Mouse (Mus musculus) CH12.LX (cell line): Measurements from ENCODE around the gene Cdadc1. TPM values are rescaled to one million over a fixed set of nuclear protein-coding genes. Genes with fewer than 3 reads are reported as not detected.

Experiments
- DNase-seq: peaks from one replicate; pipeline ENCODE4 v3.0.0-alpha.2; 2013; ENCODE audit errors: extremely low read depth
- H3K27ac ChIP-seq: 2 replicates; pipeline ENCODE4 v1.5.1; 2012; ENCODE audit warnings: low read depth, mild to moderate bottlenecking, control low read depth, moderate library complexity; ENCODE audit not compliant: insufficient read depth
- H3K27me3 ChIP-seq: replicated peaks from 2 replicates; pipeline ENCODE3; 2012; ENCODE audit warnings: inconsistent platforms
- H3K36me3 ChIP-seq, 2 experiments: replicated peaks in 1 of 2; 2 replicates each; pipeline versions ENCODE3 to v1.6.1; 2012; ENCODE audit warnings: inconsistent platforms in 1 of 2, low read length in 1 of 2, mild to moderate bottlenecking in 1 of 2, mixed read lengths in 1 of 2, moderate library complexity in 1 of 2; ENCODE audit not compliant: control insufficient read depth in 1 of 2, insufficient read depth in 1 of 2
- H3K4me1 ChIP-seq, 2 experiments: 2 replicates each; pipeline ENCODE4 v1.6.1; 2012; ENCODE audit warnings: inconsistent platforms in 1 of 2, moderate library complexity in 1 of 2; ENCODE audit not compliant: insufficient read depth in 2 of 2, control insufficient read depth in 1 of 2
- H3K4me2 ChIP-seq: 2 replicates; pipeline ENCODE4 v1.6.1; 2012; ENCODE audit warnings: low read depth, mild to moderate bottlenecking, control low read depth; ENCODE audit not compliant: poor library complexity, insufficient read depth, severe bottlenecking
- H3K4me3 ChIP-seq, 3 experiments: fragments of 150-350 bp in 1 of 3; sonication (generic) in 1 of 3; replicated peaks in 1 of 3; 2 replicates each; pipeline versions ENCODE3 to v1.5.1; 2011 to 2012; ENCODE audit warnings: low read depth in 2 of 3, low read length in 2 of 3, mild to moderate bottlenecking in 2 of 3, moderate library complexity in 2 of 3, control low read depth in 1 of 3, improper control_type of control experiment in 1 of 3, inconsistent platforms in 1 of 3, mixed read lengths in 1 of 3; ENCODE audit not compliant: poor library complexity in 1 of 3
- H3K79me2 ChIP-seq: replicated peaks from 2 replicates; pipeline ENCODE4 v1.6.1; 2012; ENCODE audit warnings: mild to moderate bottlenecking, moderate library complexity; ENCODE audit not compliant: control insufficient read depth, poor library complexity, insufficient read depth, severe bottlenecking; ENCODE audit errors: extremely low read depth
- H3K9ac ChIP-seq: 2 replicates; pipeline ENCODE4 v1.6.1; 2012; ENCODE audit warnings: low read depth, mild to moderate bottlenecking, control low read depth, moderate library complexity; ENCODE audit not compliant: insufficient read depth
- H3K9me3 ChIP-seq: replicated peaks from 2 replicates; pipeline ENCODE3; 2012; ENCODE audit warnings: low read length, inconsistent platforms, mixed read lengths
- BHLHE40 ChIP-seq: IDR thresholded peaks from 2 replicates; pipeline ENCODE4 v1.6.1; 2011; ENCODE audit warnings: mild to moderate bottlenecking, low read depth, low read length, improper control_type of control experiment
- E2F4 ChIP-seq: IDR thresholded peaks from 2 replicates; pipeline ENCODE4 v1.6.1; 2011; ENCODE audit warnings: low read depth, low read length, improper control_type of control experiment; ENCODE audit not compliant: insufficient replicate concordance
- ELF1 ChIP-seq: IDR thresholded peaks from 2 replicates; pipeline ENCODE4 v1.6.1; 2014; ENCODE audit warnings: low read depth, mild to moderate bottlenecking, inconsistent platforms, low read length, improper control_type of control experiment
- EP300 ChIP-seq: IDR thresholded peaks from 2 replicates; pipeline ENCODE4 v1.6.1; 2011; ENCODE audit warnings: low read length, improper control_type of control experiment
- ETS1 ChIP-seq: conservative IDR thresholded peaks from 2 replicates; pipeline ENCODE4 v1.6.1; 2012; ENCODE audit warnings: low read depth, mild to moderate bottlenecking, inconsistent platforms, low read length, improper control_type of control experiment, moderate library complexity
- HCFC1 ChIP-seq: IDR thresholded peaks from 2 replicates; pipeline ENCODE4 v1.6.1; 2012; ENCODE audit warnings: low read depth, mild to moderate bottlenecking, inconsistent platforms, low read length, improper control_type of control experiment
- IRF4 ChIP-seq: IDR thresholded peaks from 2 replicates; pipeline ENCODE4 v1.6.1; 2014; ENCODE audit warnings: low read depth, mild to moderate bottlenecking, inconsistent platforms, low read length, improper control_type of control experiment
- JUN ChIP-seq: IDR thresholded peaks from 2 replicates; pipeline ENCODE4 v1.6.1; 2011; ENCODE audit warnings: low read depth, mild to moderate bottlenecking, low read length, improper control_type of control experiment, moderate library complexity; ENCODE audit not compliant: insufficient read depth
- JUND ChIP-seq: conservative IDR thresholded peaks from 2 replicates; pipeline ENCODE4 v1.6.1; 2011; ENCODE audit warnings: low read depth, low read length, improper control_type of control experiment
- MAFK ChIP-seq: IDR thresholded peaks from 2 replicates; pipeline ENCODE4 v1.6.1; 2011; ENCODE audit warnings: low read length, improper control_type of control experiment; ENCODE audit not compliant: insufficient replicate concordance
- MAZ ChIP-seq: IDR thresholded peaks from 2 replicates; pipeline ENCODE4 v1.6.1; 2012; ENCODE audit warnings: low read depth, mild to moderate bottlenecking, inconsistent platforms, low read length, improper control_type of control experiment, moderate library complexity
- MEF2A ChIP-seq: IDR thresholded peaks from 2 replicates; pipeline ENCODE4 v1.6.1; 2014; ENCODE audit warnings: low read depth, mild to moderate bottlenecking, inconsistent platforms, low read length, improper control_type of control experiment, borderline replicate concordance
- MXI1 ChIP-seq: IDR thresholded peaks from 2 replicates; pipeline ENCODE4 v1.6.1; 2011; ENCODE audit warnings: mild to moderate bottlenecking, low read depth, low read length, improper control_type of control experiment
- MYC ChIP-seq: IDR thresholded peaks from 2 replicates; pipeline ENCODE4 v1.6.1; 2011; ENCODE audit warnings: low read depth, mild to moderate bottlenecking, improper control_type of control experiment, low read length
- NELFE ChIP-seq: IDR thresholded peaks from 2 replicates; pipeline ENCODE4 v1.6.1; 2011; ENCODE audit warnings: low read depth, low read length, improper control_type of control experiment
- NRF1 ChIP-seq: IDR thresholded peaks from 2 replicates; pipeline ENCODE4 v1.6.1; 2014; ENCODE audit warnings: low read depth, mild to moderate bottlenecking, inconsistent platforms, low read length, improper control_type of control experiment, moderate library complexity
- POLR2A ChIP-seq: IDR thresholded peaks from 2 replicates; pipeline ENCODE4 v1.6.1; 2011; ENCODE audit warnings: low read depth, mild to moderate bottlenecking, improper control_type of control experiment, low read length
- SMC3 ChIP-seq: IDR thresholded peaks from 2 replicates; pipeline ENCODE4 v1.6.1; 2011; ENCODE audit warnings: low read depth, low read length, improper control_type of control experiment
- TCF12 ChIP-seq: IDR thresholded peaks from 2 replicates; pipeline ENCODE4 v1.6.1; 2014; ENCODE audit warnings: low read depth, mild to moderate bottlenecking, inconsistent platforms, low read length, improper control_type of control experiment
- UBTF ChIP-seq: IDR thresholded peaks from 2 replicates; pipeline ENCODE4 v1.6.1; 2012; ENCODE audit warnings: low read depth, mild to moderate bottlenecking, inconsistent platforms, low read length, improper control_type of control experiment, moderate library complexity
- ZKSCAN1 ChIP-seq: IDR thresholded peaks from 2 replicates; pipeline ENCODE4 v1.6.1; 2012; ENCODE audit warnings: low read depth, inconsistent platforms, low read length, improper control_type of control experiment, borderline replicate concordance
- ZMIZ1 ChIP-seq: IDR thresholded peaks from 2 replicates; pipeline ENCODE4 v1.6.1; 2012; ENCODE audit warnings: low read depth, mild to moderate bottlenecking, inconsistent platforms, low read length, improper control_type of control experiment
- ZNF384 ChIP-seq: IDR thresholded peaks from 2 replicates; pipeline ENCODE4 v1.6.1; 2012; ENCODE audit warnings: low read depth, low read length, improper control_type of control experiment, inconsistent platforms
- dilution Hi-C: fragments of 300-500 bp; cut with MboI; formaldehyde crosslinking; loops from 2 replicates; pipeline ENCODE4 v1.14.3; 2020; ENCODE audit warnings: low sequenced_read_pairs; ENCODE audit not compliant: extremely low pct_unique_long_range_greater_than_20kb, extremely low pct_ligation_motif_present
- in situ Hi-C: fragments of 300-500 bp; cut with MboI; formaldehyde crosslinking; loops from 3 replicates; pipeline ENCODE4 v1.14.3; 2019; ENCODE audit warnings: low sequenced_read_pairs, low pct_ligation_motif_present, low pct_unique_long_range_greater_than_20kb, mixed read lengths
- polyA plus RNA-seq: library from polyadenylated mRNA; unstranded; fragments of >175 nt; gene quantifications from 2 replicates; pipeline ENCODE4 v1.2.1, GENCODE M21; 2012; ENCODE audit warnings: low read depth; ENCODE audit not compliant: insufficient read length
- total RNA-seq, 2 experiments: library from RNA; depleted of rRNA; stranded (reverse); fragments of 300-350 nt in 1 of 2; fragments of >200 nt in 1 of 2; gene quantifications; 2 replicates each; pipeline ENCODE4 v1.2.3; 2012 to 2014

The Cdadc1 gene
- total and polyA plus RNA-seq, 3 experiments, result 5.3 to 21.7 (median 11.0) TPM

GRCm38 (mm10) chr14:59590614-59591013 is 7.1 kb downstream of the Cdadc1 start (continued):
- no peak for TF ChIP-seq NRF1
- peak; percentile 49 for TF ChIP-seq SMC3
- TF ChIP-seq MXI1, result no peak
- no peak for TF ChIP-seq MAZ
- TF ChIP-seq JUND, result no peak
- no peak for TF ChIP-seq MYC

- no peaks in the 10 kb centered on the region for H3K27me3 ChIP-seq
- no peak overlapping the region for H3K9ac ChIP-seq
- no peaks in the 10 kb centered on the region for H3K79me2 ChIP-seq
- no peak overlapping the region for H3K4me3 ChIP-seq
- peak; percentile 81 for DNase-seq
- in situ Hi-C loops, result no loop called here
- peaks cover 37 to 53% of the 10 kb centered on the region in 2 experiments for H3K36me3 ChIP-seq
- H3K4me2 ChIP-seq, result peak overlapping the region; percentile 65; the same call in 1 of the 2 replicates
- TF ChIP-seq ZKSCAN1, result no peak
- TF ChIP-seq ETS1, result peak; percentile 77
- TF ChIP-seq MEF2A, result peak; percentile 65; the same call in 1 of the 2 replicates
- TF ChIP-seq MYC, result no peak
- peak; percentile 85 for TF ChIP-seq ZNF384
- no peak for TF ChIP-seq UBTF
- no peak for TF ChIP-seq NELFE
- TF ChIP-seq NRF1, result no peak
- no peak for TF ChIP-seq ZMIZ1
- TF ChIP-seq EP300, result peak; percentile 63
- TF ChIP-seq ELF1, result 0 out of 2 replicates have a peak, but pooled peaks have one; percentile 25
- peak; percentile 77 for TF ChIP-seq MAFK
- peak; percentile 14; the same call in 1 of the 2 replicates for TF ChIP-seq HCFC1
- TF ChIP-seq IRF4, result peak; percentile 81
- no peak for TF ChIP-seq E2F4
- TF ChIP-seq POLR2A, result no peak
- TF ChIP-seq BHLHE40, result peak; percentile 41; the same call in 1 of the 2 replicates
- peak; percentile 38; the same call in 1 of the 2 replicates for TF ChIP-seq TCF12
- TF ChIP-seq JUN, result 0 out of 2 replicates have a peak, but pooled peaks have one; percentile 9
- H3K27ac ChIP-seq, result peak overlapping the region; percentile 92
- peaks cover 11 to 23% of the 10 kb centered on the region in 2 experiments for H3K4me1 ChIP-seq
- dilution Hi-C loops, result no loop called here
- no peaks in the 10 kb centered on the region for H3K9me3 ChIP-seq
These were observed 21.4 kb downstream of the Cdadc1 start for GRCm38 (mm10) chr14:59576385-59576784.
